Mouse (Mus musculus): ENCODE results near the gene Dstn. TPM values are rescaled to one million over a fixed set of nuclear protein-coding genes. Genes with fewer than 3 reads are reported as not detected.

Gene Dstn
- polyA plus RNA-seq, 1 experiment from 2014 or later, result 852 TPM

DNA sequence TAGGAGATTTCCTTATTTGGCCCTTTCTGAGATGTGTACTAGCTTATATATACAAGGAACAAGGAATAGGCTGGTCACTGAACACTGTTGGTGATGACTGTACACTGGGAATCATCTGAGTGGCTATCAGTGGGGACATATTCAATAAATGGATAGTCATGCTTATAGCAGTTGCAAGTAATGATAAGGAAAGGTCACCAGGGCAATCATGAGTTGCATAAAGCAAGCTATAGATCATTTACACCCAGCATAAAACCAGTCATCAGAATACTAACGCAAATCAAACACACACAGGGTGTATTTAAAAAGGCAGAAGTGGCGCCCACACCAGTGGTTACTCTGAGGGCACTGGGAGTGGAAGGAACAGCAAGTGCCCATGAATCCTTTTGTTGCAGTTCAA, 2.9 kb upstream of the Dstn start:
- 70% methylated on average over 2 of the region's 2 CpGs for WGBS
- Histone ChIP-seq H3K9ac (ENCODE audit: low read length) (no peak overlapping the region), H3K27ac (ENCODE audit: low read length) (no peak overlapping the region), H3K27me3 (ENCODE audit: control insufficient read depth, insufficient read depth, low read length) (no peaks in the 10 kb centered on the region), H3K4me1 (ENCODE audit: control insufficient read depth, insufficient read depth, low read length) (peaks cover 7% of the 10 kb centered on the region), H3K36me3 (ENCODE audit: control insufficient read depth, insufficient read depth, low read length) (no peaks in the 10 kb centered on the region), H3K4me3 (replicated peaks; ENCODE audit: low read length) (no peak overlapping the region), H3K9me3 (replicated peaks; ENCODE audit: control insufficient read depth, low read length) (no peaks in the 10 kb centered on the region), H3K4me2 (ENCODE audit: low read depth, low read length) (no peak overlapping the region)
- ATAC-seq (ENCODE audit: insufficient read depth, low FRiP score), result no peak

DNA sequence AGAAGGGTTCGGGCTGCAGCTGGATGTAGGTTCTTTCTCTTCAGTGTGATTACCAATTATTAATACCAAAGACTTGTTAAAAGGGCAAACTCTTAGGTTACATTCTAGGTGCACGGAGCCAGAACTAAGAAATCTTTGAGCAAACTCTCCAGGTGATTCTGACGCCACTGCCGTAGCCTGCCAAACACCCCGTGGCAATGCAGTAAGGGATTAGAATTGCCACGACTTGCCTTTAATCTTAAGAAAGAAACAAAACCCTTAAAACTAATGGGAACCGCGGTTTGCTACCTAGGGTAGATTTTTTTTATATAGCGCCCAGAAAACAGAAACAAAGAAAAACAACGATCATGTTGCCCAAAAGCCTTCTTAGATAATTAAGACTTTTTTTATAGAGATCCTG, 899 bp upstream of the Dstn start:
- Histone ChIP-seq H3K4me2 (ENCODE audit: low read depth, low read length) (peak overlapping the region; percentile 70), H3K4me3 (replicated peaks; ENCODE audit: low read length) (peak overlapping the region; percentile 94), H3K9ac (ENCODE audit: low read length) (peak overlapping the region; percentile 94), H3K4me1 (ENCODE audit: control insufficient read depth, insufficient read depth, low read length) (peaks cover 16% of the 10 kb centered on the region), H3K27ac (ENCODE audit: low read length) (peak overlapping the region; percentile 100), H3K27me3 (ENCODE audit: control insufficient read depth, insufficient read depth, low read length) (no peaks in the 10 kb centered on the region), H3K36me3 (ENCODE audit: control insufficient read depth, insufficient read depth, low read length) (no peaks in the 10 kb centered on the region), H3K9me3 (replicated peaks; ENCODE audit: control insufficient read depth, low read length) (no peaks in the 10 kb centered on the region)
- 4% methylated on average over 10 of the region's 10 CpGs for WGBS
- no peak for ATAC-seq (ENCODE audit: insufficient read depth, low FRiP score)

DNA sequence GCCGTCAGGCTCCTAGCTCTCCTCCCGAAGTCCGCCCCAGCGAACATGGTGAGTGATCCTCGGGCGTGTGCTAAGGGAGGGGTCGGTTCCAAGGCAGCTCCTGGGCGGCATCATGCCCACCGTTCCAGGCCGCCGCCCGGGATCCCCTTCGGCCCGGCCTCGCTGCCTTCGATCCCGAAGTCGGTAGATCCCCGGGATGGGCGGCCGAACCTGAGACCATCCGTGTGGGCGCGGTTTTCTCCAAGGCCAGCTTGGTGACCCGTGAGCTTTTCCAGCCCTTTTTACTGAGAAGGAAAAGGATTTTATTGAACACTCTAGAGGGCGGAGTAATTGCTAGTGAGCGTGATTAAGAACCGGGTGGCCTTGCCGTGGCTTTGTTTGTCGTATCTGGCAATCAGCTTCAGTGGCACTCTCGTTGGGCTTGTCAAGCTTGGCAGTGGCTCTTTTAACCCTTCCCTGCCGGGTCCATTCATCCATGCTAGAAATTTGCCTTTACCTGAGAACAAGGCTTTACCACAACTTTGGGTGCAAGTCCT, 548 bp downstream of the Dstn start:
- Histone ChIP-seq H3K9me3 (replicated peaks; ENCODE audit: control insufficient read depth, low read length) (no peaks in the 10 kb centered on the region), H3K27me3 (ENCODE audit: control insufficient read depth, insufficient read depth, low read length) (no peaks in the 10 kb centered on the region), H3K4me1 (ENCODE audit: control insufficient read depth, insufficient read depth, low read length) (peaks cover 19% of the 10 kb centered on the region), H3K36me3 (ENCODE audit: control insufficient read depth, insufficient read depth, low read length) (no peaks in the 10 kb centered on the region), H3K4me3 (replicated peaks; ENCODE audit: low read length) (peak overlapping the region; percentile 94), H3K4me2 (ENCODE audit: low read depth, low read length) (peak overlapping the region; percentile 61), H3K27ac (ENCODE audit: low read length) (peak overlapping the region; percentile 100), H3K9ac (ENCODE audit: low read length) (peak overlapping the region; percentile 94)
- under 1% methylated on average over 32 of the region's 32 CpGs for WGBS
- ATAC-seq (ENCODE audit: insufficient read depth, low FRiP score), result peak; percentile 6; the same call in 1 of the 2 replicates

DNA sequence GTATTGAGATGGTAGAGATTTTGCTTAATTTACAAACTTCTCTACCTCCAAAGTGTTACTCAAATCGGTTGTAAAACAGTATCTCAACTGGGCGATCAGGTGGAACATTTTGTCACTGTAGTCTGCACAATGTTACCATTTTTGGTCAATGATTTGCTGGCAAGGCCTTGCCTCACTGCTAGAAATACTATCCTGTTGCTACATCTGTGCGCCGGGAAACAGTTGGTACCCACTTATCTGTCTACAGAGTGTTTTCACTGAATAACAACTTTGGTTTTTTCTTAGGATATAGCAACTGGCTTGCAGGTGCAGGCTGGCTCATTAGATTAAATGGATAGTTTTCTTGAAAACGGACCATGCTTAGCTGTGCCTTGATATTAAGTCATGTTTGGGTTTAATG, 1.1 kb downstream of the Dstn start:
- peak overlapping the region; percentile 94 for H3K9ac ChIP-seq (ENCODE audit: low read length)
- no peaks in the 10 kb centered on the region for H3K36me3 ChIP-seq (ENCODE audit: control insufficient read depth, insufficient read depth, low read length)
- H3K4me2 ChIP-seq (ENCODE audit: low read depth, low read length), result peak overlapping the region; percentile 61
- no peaks in the 10 kb centered on the region for H3K9me3 ChIP-seq (replicated peaks; ENCODE audit: control insufficient read depth, low read length)
- peaks cover 23% of the 10 kb centered on the region for H3K4me1 ChIP-seq (ENCODE audit: control insufficient read depth, insufficient read depth, low read length)
- peak overlapping the region; percentile 100 for H3K27ac ChIP-seq (ENCODE audit: low read length)
- no peaks in the 10 kb centered on the region for H3K27me3 ChIP-seq (ENCODE audit: control insufficient read depth, insufficient read depth, low read length)
- peak overlapping the region; percentile 94 for H3K4me3 ChIP-seq (replicated peaks; ENCODE audit: low read length)
- WGBS, result 3% methylated on average over 5 of the region's 5 CpGs
- ATAC-seq (ENCODE audit: insufficient read depth, low FRiP score), result no peak

DNA sequence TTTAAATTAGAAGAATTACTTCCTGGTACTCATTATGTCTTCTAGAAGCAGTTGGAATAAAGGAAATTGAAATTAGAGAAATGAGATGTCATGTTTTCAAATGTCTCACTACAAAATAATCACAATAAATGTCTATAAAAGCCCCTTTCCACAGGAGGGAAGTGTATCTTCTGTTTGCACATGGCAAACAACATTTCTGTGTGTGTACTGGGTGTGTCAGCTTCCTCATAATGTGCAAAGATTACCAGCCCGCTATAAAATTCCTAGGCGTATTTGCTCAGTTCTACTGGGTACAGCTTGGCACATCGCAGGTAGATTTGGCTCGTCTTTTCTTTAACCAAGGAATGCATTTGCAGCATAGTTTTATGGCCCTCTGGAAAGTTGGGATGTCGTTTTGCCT, 2.5 kb downstream of the Dstn start:
- peak overlapping the region; percentile 63; the same call in 1 of the 2 replicates for H3K9ac ChIP-seq (ENCODE audit: low read length)
- peak overlapping the region; percentile 94 for H3K4me3 ChIP-seq (replicated peaks; ENCODE audit: low read length)

DNA sequence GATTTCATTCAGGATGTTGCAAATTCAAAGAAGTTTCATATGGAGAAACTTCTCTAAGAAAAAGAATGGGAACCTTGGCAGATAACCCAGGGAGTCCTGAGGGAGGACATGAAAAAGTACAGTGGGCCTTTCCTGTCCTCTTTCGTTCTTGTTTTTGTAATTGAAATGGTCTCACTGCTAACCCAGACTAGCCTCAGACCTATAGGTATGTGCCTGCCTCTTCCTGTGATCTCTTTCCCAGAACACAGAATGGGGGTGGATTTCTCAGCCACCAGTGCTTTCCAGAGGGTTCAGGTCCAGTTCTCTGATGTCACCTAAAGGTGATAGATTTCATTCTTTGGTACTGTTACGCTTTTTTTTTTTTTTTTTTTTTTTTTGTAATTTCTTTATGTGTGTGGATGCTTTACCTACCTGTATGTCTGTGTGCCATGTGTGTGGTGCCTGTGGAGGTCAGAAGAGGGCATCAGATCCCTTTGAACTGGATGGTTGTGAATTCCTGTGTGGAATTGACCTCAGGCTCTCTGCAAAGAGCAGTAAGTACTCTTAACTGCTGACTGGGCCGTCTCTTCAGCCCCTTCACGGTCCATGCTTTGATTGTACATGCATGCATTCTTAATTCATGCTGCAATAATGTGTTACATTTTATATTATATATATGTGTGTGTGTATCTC, 3.8 kb downstream of the Dstn start:
- ATAC-seq (ENCODE audit: insufficient read depth, low FRiP score), result no peak
- Histone ChIP-seq H3K4me2 (ENCODE audit: low read depth, low read length) (peak overlapping the region; percentile 61), H3K4me1 (ENCODE audit: control insufficient read depth, insufficient read depth, low read length) (peaks cover 29% of the 10 kb centered on the region), H3K4me3 (replicated peaks; ENCODE audit: low read length) (no peak overlapping the region), H3K27ac (ENCODE audit: low read length) (no peak overlapping the region), H3K9ac (ENCODE audit: low read length) (no peak overlapping the region), H3K9me3 (replicated peaks; ENCODE audit: control insufficient read depth, low read length) (no peaks in the 10 kb centered on the region), H3K27me3 (ENCODE audit: control insufficient read depth, insufficient read depth, low read length) (no peaks in the 10 kb centered on the region), H3K36me3 (ENCODE audit: control insufficient read depth, insufficient read depth, low read length) (no peaks in the 10 kb centered on the region)
- 45% methylated on average over 4 of the region's 4 CpGs for WGBS

More for the DNA sequence above, 2.5 kb downstream of the Dstn start:
- H3K4me1 ChIP-seq (ENCODE audit: control insufficient read depth, insufficient read depth, low read length), result peaks cover 23% of the 10 kb centered on the region
- WGBS, result 46% methylated on average over 5 of the region's 5 CpGs
- H3K4me2 ChIP-seq (ENCODE audit: low read depth, low read length), result peak overlapping the region; percentile 61
- no peaks in the 10 kb centered on the region for H3K9me3 ChIP-seq (replicated peaks; ENCODE audit: control insufficient read depth, low read length)
- no peaks in the 10 kb centered on the region for H3K36me3 ChIP-seq (ENCODE audit: control insufficient read depth, insufficient read depth, low read length)
- no peak for ATAC-seq (ENCODE audit: insufficient read depth, low FRiP score)
- peak overlapping the region; percentile 82; the same call in 1 of the 2 replicates for H3K27ac ChIP-seq (ENCODE audit: low read length)
- no peaks in the 10 kb centered on the region for H3K27me3 ChIP-seq (ENCODE audit: control insufficient read depth, insufficient read depth, low read length)

DNA sequence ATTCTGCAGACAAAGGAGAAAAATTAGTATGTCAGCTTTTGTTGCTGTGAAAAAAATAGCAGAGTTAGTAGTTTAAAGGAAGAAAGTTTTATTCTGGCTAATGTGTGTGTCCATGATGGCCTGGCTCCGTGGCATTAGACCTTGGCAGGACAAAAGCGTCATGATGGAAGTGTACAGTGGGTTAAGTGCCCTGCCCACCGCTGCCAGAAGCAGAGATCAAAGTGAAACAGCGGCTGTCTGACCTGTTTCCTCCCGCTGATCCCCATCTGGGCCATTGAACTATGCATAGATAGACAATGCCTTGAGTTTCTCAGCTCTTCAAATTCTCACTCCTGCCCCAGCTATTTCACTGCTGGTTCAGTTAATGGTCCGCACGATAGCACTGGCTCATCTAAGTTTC, 9.0 kb downstream of the Dstn start:
- H3K36me3 ChIP-seq (ENCODE audit: control insufficient read depth, insufficient read depth, low read length), result no peaks in the 10 kb centered on the region
- ATAC-seq (ENCODE audit: insufficient read depth, low FRiP score), result no peak
- no peak overlapping the region for H3K4me3 ChIP-seq (replicated peaks; ENCODE audit: low read length)
- WGBS, result 47% methylated on average over 7 of the region's 7 CpGs
- H3K9me3 ChIP-seq (replicated peaks; ENCODE audit: control insufficient read depth, low read length), result no peaks in the 10 kb centered on the region
- peaks cover 21% of the 10 kb centered on the region for H3K4me1 ChIP-seq (ENCODE audit: control insufficient read depth, insufficient read depth, low read length)
- H3K4me2 ChIP-seq (ENCODE audit: low read depth, low read length), result no peak overlapping the region
- H3K27ac ChIP-seq (ENCODE audit: low read length), result no peak overlapping the region
- no peaks in the 10 kb centered on the region for H3K27me3 ChIP-seq (ENCODE audit: control insufficient read depth, insufficient read depth, low read length)
- no peak overlapping the region for H3K9ac ChIP-seq (ENCODE audit: low read length)

DNA sequence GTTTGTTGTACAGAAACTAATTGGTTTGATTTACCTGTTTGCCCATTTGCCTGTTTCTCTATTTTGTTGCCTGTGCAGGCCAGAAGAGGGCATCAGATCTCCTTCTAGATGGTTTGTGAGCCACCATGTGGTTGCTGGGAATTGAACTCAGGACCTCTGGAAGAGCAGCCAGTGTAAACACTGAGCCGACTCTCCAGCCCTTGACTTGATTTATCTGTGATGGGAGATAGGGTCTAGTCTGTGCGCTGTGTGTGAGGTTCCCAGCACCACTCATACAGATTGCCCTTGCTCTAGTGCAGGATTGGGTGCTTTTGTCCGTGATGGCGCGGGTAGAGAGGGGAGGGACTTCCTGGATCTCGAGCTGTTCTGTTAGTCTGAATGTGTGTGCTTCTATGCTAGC, 10.7 kb downstream of the Dstn start:
- H3K9me3 ChIP-seq (replicated peaks; ENCODE audit: control insufficient read depth, low read length), result no peaks in the 10 kb centered on the region
- WGBS, result 89% methylated on average over 6 of the region's 6 CpGs
- H3K27me3 ChIP-seq (ENCODE audit: control insufficient read depth, insufficient read depth, low read length), result no peaks in the 10 kb centered on the region
- H3K4me3 ChIP-seq (replicated peaks; ENCODE audit: low read length), result no peak overlapping the region
- peaks cover 24% of the 10 kb centered on the region for H3K4me1 ChIP-seq (ENCODE audit: control insufficient read depth, insufficient read depth, low read length)
- no peak overlapping the region for H3K4me2 ChIP-seq (ENCODE audit: low read depth, low read length)
- no peak overlapping the region for H3K27ac ChIP-seq (ENCODE audit: low read length)
- no peak overlapping the region for H3K9ac ChIP-seq (ENCODE audit: low read length)
- ATAC-seq (ENCODE audit: insufficient read depth, low FRiP score), result no peak
- H3K36me3 ChIP-seq (ENCODE audit: control insufficient read depth, insufficient read depth, low read length), result no peaks in the 10 kb centered on the region

DNA sequence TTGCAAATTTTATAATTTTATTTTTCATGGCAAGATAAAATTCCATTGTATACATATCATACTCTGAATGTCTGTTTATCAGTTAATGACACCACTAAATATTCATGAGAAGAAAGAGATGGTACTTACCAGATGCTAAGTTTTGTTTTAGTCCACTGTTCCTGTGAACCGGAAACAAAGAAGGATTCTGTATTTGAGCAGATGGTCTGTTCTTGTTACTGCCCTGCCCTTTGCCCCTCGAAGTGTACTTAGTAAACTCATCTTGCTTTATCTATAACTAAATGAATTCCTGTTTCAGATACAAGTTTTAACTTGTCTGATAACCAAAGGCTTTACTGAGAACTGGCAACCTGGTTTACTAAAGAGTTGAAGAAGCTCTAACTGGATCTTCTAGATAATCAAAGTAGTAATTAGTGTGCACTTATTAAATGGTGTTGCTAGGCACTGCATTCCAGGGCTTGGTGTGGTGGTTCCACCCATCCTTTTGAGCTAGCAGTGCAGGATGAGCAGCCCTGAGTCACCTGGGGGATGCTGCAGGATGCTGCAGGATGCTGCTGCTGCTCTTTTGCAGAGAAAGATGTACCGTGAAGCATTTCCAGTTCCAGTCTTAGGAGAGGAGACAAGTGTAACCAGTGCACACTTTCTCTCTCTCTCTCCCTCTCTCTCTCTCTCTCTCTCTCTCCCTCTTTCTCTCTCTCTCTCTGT, 14.6 kb downstream of the Dstn start:
- H3K4me2 ChIP-seq (ENCODE audit: low read depth, low read length), result no peak overlapping the region
- no peak for ATAC-seq (ENCODE audit: insufficient read depth, low FRiP score)

More for the DNA sequence above, 14.6 kb downstream of the Dstn start:
- Histone ChIP-seq H3K9me3 (replicated peaks; ENCODE audit: control insufficient read depth, low read length) (no peaks in the 10 kb centered on the region), H3K4me3 (replicated peaks; ENCODE audit: low read length) (no peak overlapping the region), H3K36me3 (ENCODE audit: control insufficient read depth, insufficient read depth, low read length) (peaks cover 3% of the 10 kb centered on the region; the same call in 1 of the 2 replicates), H3K9ac (ENCODE audit: low read length) (no peak overlapping the region), H3K27me3 (ENCODE audit: control insufficient read depth, insufficient read depth, low read length) (no peaks in the 10 kb centered on the region), H3K4me1 (ENCODE audit: control insufficient read depth, insufficient read depth, low read length) (peaks cover 17% of the 10 kb centered on the region), H3K27ac (ENCODE audit: low read length) (no peak overlapping the region)
- 42% methylated on average over 3 of the region's 3 CpGs for WGBS
